Comparison of ENCODE assay signal across 8 mouse cellular contexts in genomic region chr4:101292736-101293541, GRCm38 (mm10). TPM values are rescaled to one million over a fixed set of nuclear protein-coding genes. Genes with fewer than 3 reads are reported as not detected.
DNase-seq lines count a peak whose midpoint lies in the region; ATAC-seq and TF ChIP-seq lines count a peak whose summit lies in the region.

No protein-coding gene starts in this region.

- TF ChIP-seq CTCF in G1E (IDR thresholded peaks at IDR 0.05; ENCODE audit: low read depth, low read length): no peak
- TF ChIP-seq CTCF in bone marrow, adult 2 months (IDR thresholded peaks at IDR 0.05; ENCODE audit: control insufficient read depth, insufficient read depth, low read length): no peak
- no peak for TF ChIP-seq CTCF in heart, postnatal 0 days (IDR thresholded peaks at IDR 0.05; ENCODE audit: low read depth)

- TF ChIP-seq EP300 in heart, postnatal 0 days (IDR thresholded peaks at IDR 0.05; ENCODE audit: low read depth): no peak

- peak overlapping the region; percentile 98 for H3K27ac ChIP-seq in bone marrow, adult 2 months (ENCODE audit: control insufficient read depth, insufficient read depth, low read depth, low read length, poor library complexity)
- H3K27ac ChIP-seq in heart, postnatal 0 days (ENCODE audit: low read depth): peak overlapping the region; percentile 75
- peak overlapping the region; percentile 99 for H3K27ac ChIP-seq in macrophage

- H3K36me3 ChIP-seq in G1E (replicated peaks) (no peaks in the 10 kb centered on the region), macrophage (ENCODE audit: inconsistent target) (no peaks in the 10 kb centered on the region)
- no peaks in the 10 kb centered on the region for H3K36me3 ChIP-seq in erythroblast, embryonic 14.5 days (ENCODE audit: control insufficient read depth)
- no peaks in the 10 kb centered on the region for H3K36me3 ChIP-seq in heart, postnatal 0 days (replicated peaks; ENCODE audit: control insufficient read depth, insufficient read depth, low read length)

- peak overlapping the region; percentile 95 for H3K4me2 ChIP-seq in heart, postnatal 0 days (ENCODE audit: low read depth, low read length)

- peak; percentile 16 for DNase-seq in G1E (ENCODE audit: low spot score)
- no peak for DNase-seq in heart, postnatal 0 days (ENCODE audit: low spot score)
- peak; percentile 76 for DNase-seq in kidney, postnatal 14 days
- DNase-seq in retina, postnatal 1 day: peak; percentile 61
- DNase-seq in urinary bladder, postnatal 25 days (ENCODE audit: low spot score): peak; percentile 57

- peak overlapping the region; percentile 60; the same call in 1 of the 2 replicates for H3K9ac ChIP-seq in heart, postnatal 0 days (replicated peaks; ENCODE audit: low read depth, low read length)

- H3K4me3 ChIP-seq in G1E (ENCODE audit: low read depth, low read length): peak overlapping the region; percentile 72
- peak overlapping the region; percentile 78 for H3K4me3 ChIP-seq in bone marrow, adult 2 months (replicated peaks; ENCODE audit: control insufficient read depth, low read depth, low read length)
- H3K4me3 ChIP-seq in erythroblast, embryonic 14.5 days (replicated peaks): peak overlapping the region; percentile 67
- peak overlapping the region; percentile 58 for H3K4me3 ChIP-seq in heart, postnatal 0 days (ENCODE audit: low read depth, low read length)
- peak overlapping the region; percentile 67 for H3K4me3 ChIP-seq in macrophage (ENCODE audit: inconsistent target)

- no peaks in the 10 kb centered on the region for H3K9me3 ChIP-seq in G1E (replicated peaks)
- H3K9me3 ChIP-seq in erythroblast, embryonic 14.5 days (ENCODE audit: control insufficient read depth, low read length): no peaks in the 10 kb centered on the region; the same call in 1 of the 2 replicates
- no peaks in the 10 kb centered on the region for H3K9me3 ChIP-seq in heart, postnatal 0 days (replicated peaks; ENCODE audit: control insufficient read depth, low read length)

- H3K27me3 ChIP-seq in G1E (ENCODE audit: insufficient read depth, low read length): peaks cover 19% of the 10 kb centered on the region
- H3K27me3 ChIP-seq in erythroblast, embryonic 14.5 days (ENCODE audit: control insufficient read depth): peaks cover 47% of the 10 kb centered on the region
- H3K27me3 ChIP-seq in heart, postnatal 0 days (ENCODE audit: control insufficient read depth, insufficient read depth, low read length): 0 out of 2 replicates have a peak, but pooled peaks cover 3% of the 10 kb centered on the region

- WGBS in bone marrow, adult 2 months: under 1% methylated on average over 49 of the region's 49 CpGs
- WGBS in heart, postnatal 0 days: 2% methylated on average over 49 of the region's 49 CpGs
- WGBS in macrophage (ENCODE audit: missing documents): under 1% methylated on average over 49 of the region's 49 CpGs

- TF ChIP-seq POLR2A in bone marrow, adult 2 months (IDR thresholded peaks at IDR 0.05; ENCODE audit: borderline replicate concordance, control insufficient read depth, low read depth, low read length): peak; percentile 41; the same call in 1 of the 2 replicates

- ATAC-seq in G1E (ENCODE audit: extremely low read depth, insufficient number of reproducible peaks, low FRiP score, poor library complexity, severe bottlenecking): peak; percentile 32
- ATAC-seq in heart, postnatal 0 days (ENCODE audit: insufficient read depth, low read depth): peak; percentile 59; the same call in 1 of the 2 replicates

- no peaks in the 10 kb centered on the region for H3K79me2 ChIP-seq in macrophage (ENCODE audit: inconsistent target)

- H3K4me1 ChIP-seq in G1E (ENCODE audit: insufficient read depth, low read depth, low read length): peaks cover 24% of the 10 kb centered on the region
- peaks cover 3% of the 10 kb centered on the region; the same call in 1 of the 2 replicates for H3K4me1 ChIP-seq in bone marrow, adult 2 months (ENCODE audit: control insufficient read depth, insufficient read depth, low read length)
- H3K4me1 ChIP-seq in erythroblast, embryonic 14.5 days (ENCODE audit: control insufficient read depth): peaks cover 19% of the 10 kb centered on the region
- H3K4me1 ChIP-seq in heart, postnatal 0 days (ENCODE audit: control insufficient read depth, insufficient read depth): 0 out of 2 replicates have a peak, but pooled peaks cover 12% of the 10 kb centered on the region

RNA-seq across cellular contexts. Expression of gene Jak1, which starts 27.9 kb away (rescaled TPM):
- total RNA-seq in G1E (2014; fragmentation: Nextera tagmentation) (102 and 129 TPM in 2 replicates), G1E (2017) (71.6 and 89.5 TPM in 2 replicates)
- polyA plus RNA-seq in G1E (2012) (253 and 263 TPM in 2 replicates), macrophage (2018) (98.9 to 118 TPM (median 106 TPM) in 3 replicates)
- 29.3 and 44.7 TPM in 2 replicates for polyA plus RNA-seq in bone marrow, adult 2 months (2011; ENCODE audit: insufficient read depth, insufficient read length, low replicate concordance, missing spikeins)
- 7.1 and 8.9 TPM in 2 replicates for polyA plus RNA-seq in erythroblast, embryonic 14.5 days (2012)
- total RNA-seq in heart, postnatal 0 days (2014; rRNA removed; ENCODE audit: low replicate concordance): 37.4 and 44.2 TPM in 2 replicates
- 55.1 and 63.4 TPM in 2 replicates for polyA plus RNA-seq in heart, postnatal 0 days (2015; fragmentation: Nextera tagmentation; extraction: Ambion mirVana)
- total RNA-seq in macrophage (2018; cell fraction: chromatin; rRNA removed): 100 to 1,000 TPM; 114 to 380 (median 155) TPM
- 100 to 1,000 TPM; 105 to 202 (median 138) TPM for total RNA-seq in macrophage (2018; cell fraction: cytosol; rRNA removed)
- total RNA-seq in macrophage (2018; cell fraction: nucleus; rRNA removed): 100 to 1,000 TPM; 109 to 435 (median 150) TPM
